Mouse (Mus musculus) splenic B cell, adult 2 months (primary cell): ENCODE data around the gene Naa16.
A peak's percentile ranks its signal among the peaks of the same experiment; 100 is the strongest.

Source experiments
- DNase-seq: peaks from one replicate; pipeline ENCODE4 v3.0.0-alpha.2; 2011; ENCODE audit warnings: low read depth, low spot score
- H3K27me3 ChIP-seq: 2 replicates; pipeline ENCODE4 v1.6.1; 2012; ENCODE audit warnings: mild to moderate bottlenecking, low read length, moderate library complexity, mixed read lengths; ENCODE audit not compliant: control insufficient read depth, poor library complexity, insufficient read depth, severe bottlenecking
- H3K36me3 ChIP-seq: 2 replicates; pipeline ENCODE4 v1.6.1; 2012; ENCODE audit warnings: mild to moderate bottlenecking, low read length, moderate library complexity, mixed read lengths; ENCODE audit not compliant: control insufficient read depth, poor library complexity, insufficient read depth, severe bottlenecking

Gene Naa16

GRCm38 (mm10) chr14:79388304-79388703 lies 2.3 kb downstream of the Naa16 start:
- DNase-seq: no peak
- H3K36me3 ChIP-seq: no peaks in the 10 kb centered on the region
- no peaks in the 10 kb centered on the region for H3K27me3 ChIP-seq

DNA sequence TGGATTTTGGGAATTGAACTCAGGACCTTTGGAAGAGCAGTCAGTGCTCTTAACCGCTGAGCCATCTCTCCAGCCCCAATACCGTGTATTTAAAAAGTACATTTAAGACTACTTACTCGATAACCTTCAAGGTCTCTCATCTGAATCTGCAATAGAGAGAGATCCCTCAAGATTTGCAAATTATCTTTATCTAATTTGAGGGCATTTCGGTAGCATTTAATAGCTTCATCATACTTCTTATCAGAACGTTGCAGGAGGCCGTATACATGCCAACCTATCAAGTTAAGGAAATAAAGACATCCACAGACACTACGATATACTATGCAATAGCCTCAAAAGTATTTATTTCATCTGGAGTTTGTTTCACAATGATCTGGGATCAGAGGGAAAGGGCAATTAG lies 7.5 kb downstream of the Naa16 start:
- DNase-seq: no peak
- H3K36me3 ChIP-seq: 0 out of 2 replicates have a peak, but pooled peaks cover 2% of the 10 kb centered on the region
- H3K27me3 ChIP-seq: no peaks in the 10 kb centered on the region

DNA sequence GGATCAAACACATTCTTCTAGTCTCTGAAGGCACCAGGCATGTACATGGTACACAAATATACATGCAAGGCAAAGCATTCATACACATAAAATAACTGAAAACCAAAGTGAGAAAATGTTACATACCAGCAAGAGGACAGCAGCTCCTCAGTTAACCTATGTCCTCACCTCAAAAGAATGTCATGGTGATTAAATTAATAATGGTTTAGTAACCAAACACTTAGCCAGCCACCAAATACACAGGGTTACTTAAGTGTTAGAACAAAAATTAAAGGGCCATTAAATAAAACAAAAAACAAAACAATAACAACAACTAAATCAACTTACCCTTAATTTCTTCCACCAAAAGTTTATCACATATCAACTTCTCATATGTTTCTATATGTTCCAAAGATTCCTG lies 13.5 kb downstream of the Naa16 start:
- peaks cover 9% of the 10 kb centered on the region for H3K36me3 ChIP-seq
- no peaks in the 10 kb centered on the region for H3K27me3 ChIP-seq
- DNase-seq: no peak

DNA sequence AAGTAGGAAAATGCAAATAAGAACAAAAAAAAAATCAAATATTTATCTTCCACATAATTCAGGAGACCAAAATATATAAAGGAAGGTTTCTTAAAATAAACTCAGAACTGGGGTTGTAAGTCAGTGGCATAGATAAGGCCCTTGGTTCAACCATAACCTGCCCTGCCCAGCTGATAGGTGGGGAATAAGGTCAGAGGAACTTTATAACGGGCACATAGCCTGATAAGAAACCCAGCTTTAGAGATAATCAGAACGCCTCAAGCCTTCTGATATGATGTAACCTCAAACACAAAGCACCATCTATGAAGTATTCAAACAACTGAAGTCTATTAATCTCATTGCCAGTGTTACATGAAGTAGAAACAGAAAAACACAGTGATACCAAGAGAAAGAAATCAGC lies 32.5 kb downstream of the Naa16 start:
- Histone ChIP-seq H3K36me3 (peaks cover 7% of the 10 kb centered on the region; the same call in 1 of the 2 replicates), H3K27me3 (no peaks in the 10 kb centered on the region)
- DNase-seq: no peak

DNA sequence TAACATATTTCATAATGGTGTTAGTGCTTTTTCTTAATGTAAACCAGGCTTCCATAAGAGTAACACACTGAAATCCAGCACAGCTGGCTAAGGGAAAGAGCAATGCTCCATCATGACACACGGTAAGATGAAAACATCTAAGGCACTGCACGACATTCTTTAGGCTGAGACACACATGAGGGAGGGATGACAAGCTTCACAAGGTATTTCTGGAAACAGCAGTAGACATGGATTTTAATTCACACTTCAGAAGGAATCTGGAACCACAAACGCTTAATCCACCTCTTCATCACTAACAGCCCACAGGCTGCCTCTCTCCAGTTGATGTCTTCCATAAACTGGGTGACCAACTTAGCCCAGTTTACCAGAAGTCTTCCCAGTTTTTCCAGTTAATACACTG lies 44.2 kb downstream of the Naa16 start:
- DNase-seq: no peak
- Histone ChIP-seq H3K27me3 (no peaks in the 10 kb centered on the region), H3K36me3 (peaks cover 10% of the 10 kb centered on the region; the same call in 1 of the 2 replicates)

DNA sequence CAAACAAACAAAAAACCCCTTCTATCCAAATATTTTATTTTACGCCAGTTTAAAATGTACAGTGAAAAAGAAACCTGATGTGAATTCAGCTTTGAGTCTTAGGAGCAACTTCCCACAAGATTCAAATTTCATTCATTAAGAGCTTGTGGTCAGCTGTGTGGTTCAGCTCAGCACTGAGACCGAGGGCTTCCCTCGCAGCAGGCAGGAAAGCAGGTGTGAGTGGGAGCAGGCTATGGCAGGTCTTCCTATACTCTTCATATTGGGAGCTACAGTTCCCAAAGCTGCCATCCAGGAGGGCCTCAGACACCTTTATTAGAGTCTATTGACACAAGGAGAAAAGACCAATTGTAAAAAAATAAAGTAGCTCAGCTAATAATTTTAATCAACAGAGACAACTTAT lies 55.0 kb downstream of the Naa16 start:
- no peak for DNase-seq
- Histone ChIP-seq H3K36me3 (peaks cover 13% of the 10 kb centered on the region), H3K27me3 (no peaks in the 10 kb centered on the region)

- no peak for DNase-seq
- 0 out of 2 replicates have a peak, but pooled peaks cover 4% of the 10 kb centered on the region for H3K36me3 ChIP-seq
- H3K27me3 ChIP-seq: no peaks in the 10 kb centered on the region
Observed at GRCm38 (mm10) chr14:79331936-79332335, 58.6 kb downstream of the Naa16 start.

GRCm38 (mm10) chr14:79330944-79331561 lies 59.5 kb downstream of the Naa16 start:
- Histone ChIP-seq H3K36me3 (0 out of 2 replicates have a peak, but pooled peaks cover 4% of the 10 kb centered on the region), H3K27me3 (no peaks in the 10 kb centered on the region)
- DNase-seq: peak; percentile 27

GRCm38 (mm10) chr14:79327033-79327432 lies 63.5 kb downstream of the Naa16 start:
- no peaks in the 10 kb centered on the region for H3K36me3 ChIP-seq
- no peaks in the 10 kb centered on the region for H3K27me3 ChIP-seq
- peak; percentile 72 for DNase-seq

DNA sequence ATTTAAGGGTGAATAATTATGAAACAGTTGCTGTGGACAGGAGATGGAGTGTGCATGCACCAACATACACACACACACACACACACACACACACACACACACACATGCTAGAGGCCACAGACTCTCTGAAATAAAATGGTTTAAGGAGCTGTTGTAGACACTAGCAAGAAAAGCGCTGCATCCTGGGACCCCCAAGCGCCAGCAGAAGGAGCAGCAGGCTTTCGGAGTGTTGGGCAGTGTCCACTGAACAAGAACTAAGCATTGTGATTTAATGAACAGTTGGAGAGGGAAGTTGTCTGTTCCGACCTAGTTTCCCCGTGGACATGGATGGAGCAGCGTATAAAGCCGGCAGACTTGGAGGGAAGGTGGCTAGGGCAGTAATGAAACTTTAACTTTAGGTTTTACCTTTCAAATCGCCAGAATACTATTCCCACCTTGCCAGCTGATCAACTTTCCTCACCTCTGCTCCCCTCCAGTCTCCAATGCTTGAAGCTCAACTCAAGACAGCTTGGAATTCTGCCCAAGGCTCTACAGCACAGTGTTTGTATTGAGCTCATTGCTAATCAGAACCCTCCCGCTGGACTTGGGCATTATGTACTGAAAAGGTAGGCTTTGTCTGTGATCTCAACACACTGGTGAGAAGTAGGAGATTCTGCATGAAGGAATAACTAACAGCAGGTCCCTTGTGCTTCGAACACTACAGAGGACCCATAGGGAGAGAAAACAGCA lies 66.3 kb downstream of the Naa16 start:
- DNase-seq: no peak
- Histone ChIP-seq H3K36me3 (no peaks in the 10 kb centered on the region), H3K27me3 (no peaks in the 10 kb centered on the region)

DNA sequence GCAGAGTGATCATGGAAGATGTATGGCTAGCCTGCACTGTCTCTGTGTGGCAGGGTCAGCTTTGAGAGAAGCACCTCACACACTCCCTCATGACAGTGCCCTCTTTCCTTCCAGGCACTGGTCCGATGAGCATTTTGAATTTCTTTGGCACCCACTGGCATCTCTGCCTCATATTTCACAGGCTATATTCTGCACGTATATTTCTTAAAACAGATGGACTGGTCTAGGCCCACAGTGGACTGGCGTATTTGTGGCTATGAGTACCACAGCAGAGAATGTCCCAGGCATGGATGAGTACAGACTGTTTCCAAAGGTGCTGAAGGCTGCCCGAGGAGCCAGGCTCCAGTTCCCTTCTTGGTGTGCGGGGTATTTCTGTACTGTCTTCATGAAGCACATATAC lies 68.7 kb downstream of the Naa16 start:
- no peak for DNase-seq
- H3K27me3 ChIP-seq: no peaks in the 10 kb centered on the region
- no peaks in the 10 kb centered on the region for H3K36me3 ChIP-seq

DNA sequence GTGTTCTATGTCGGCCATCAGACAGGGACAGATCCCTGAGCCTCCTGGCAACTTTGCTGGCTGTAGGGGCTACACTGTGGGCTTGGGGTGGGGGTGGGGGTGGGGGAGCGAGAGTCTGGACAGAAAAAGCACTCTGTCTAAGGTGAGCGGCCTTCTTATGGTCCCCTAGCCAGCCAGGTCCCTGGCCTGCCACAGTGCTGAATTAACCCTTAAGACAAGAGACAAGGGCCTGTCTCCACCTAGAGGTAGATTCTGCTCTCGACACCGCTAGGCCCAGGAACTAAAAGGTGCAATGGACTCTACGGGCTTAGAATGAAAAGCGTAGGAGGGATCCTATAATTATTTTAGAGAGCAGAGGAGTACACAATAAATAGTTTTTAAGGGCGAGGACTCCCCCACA lies 69.4 kb downstream of the Naa16 start:
- peak; percentile 46 for DNase-seq
- Histone ChIP-seq H3K27me3 (no peaks in the 10 kb centered on the region), H3K36me3 (no peaks in the 10 kb centered on the region)

- no peaks in the 10 kb centered on the region for H3K36me3 ChIP-seq
- H3K27me3 ChIP-seq: no peaks in the 10 kb centered on the region
Observed at GRCm38 (mm10) chr14:79317602-79318001, 73.0 kb downstream of the Naa16 start.

DNA sequence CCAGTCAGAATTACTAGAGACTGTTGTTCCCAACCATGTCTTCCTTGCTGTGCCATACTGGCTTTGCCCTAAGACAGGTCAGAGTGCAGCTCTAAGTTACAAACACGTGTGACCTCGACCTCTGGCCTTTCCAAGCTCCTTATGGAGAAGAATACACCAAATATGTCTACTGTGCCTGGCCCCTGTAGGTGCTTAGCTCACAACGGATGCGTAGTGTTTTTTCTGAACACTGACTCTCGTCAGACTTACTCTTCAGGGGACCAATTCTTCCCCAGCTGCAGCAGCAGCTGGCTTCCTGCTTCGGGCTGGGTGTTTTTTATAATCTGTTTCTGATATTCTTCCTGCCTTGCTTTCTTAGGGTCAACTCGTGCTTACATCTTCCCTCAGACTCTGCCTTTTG lies 74.7 kb downstream of the Naa16 start:
- no peak for DNase-seq
- Histone ChIP-seq H3K36me3 (no peaks in the 10 kb centered on the region), H3K27me3 (no peaks in the 10 kb centered on the region)

More at GRCm38 (mm10) chr14:79317602-79318001, 73.0 kb downstream of the Naa16 start:
- no peak for DNase-seq

DNA sequence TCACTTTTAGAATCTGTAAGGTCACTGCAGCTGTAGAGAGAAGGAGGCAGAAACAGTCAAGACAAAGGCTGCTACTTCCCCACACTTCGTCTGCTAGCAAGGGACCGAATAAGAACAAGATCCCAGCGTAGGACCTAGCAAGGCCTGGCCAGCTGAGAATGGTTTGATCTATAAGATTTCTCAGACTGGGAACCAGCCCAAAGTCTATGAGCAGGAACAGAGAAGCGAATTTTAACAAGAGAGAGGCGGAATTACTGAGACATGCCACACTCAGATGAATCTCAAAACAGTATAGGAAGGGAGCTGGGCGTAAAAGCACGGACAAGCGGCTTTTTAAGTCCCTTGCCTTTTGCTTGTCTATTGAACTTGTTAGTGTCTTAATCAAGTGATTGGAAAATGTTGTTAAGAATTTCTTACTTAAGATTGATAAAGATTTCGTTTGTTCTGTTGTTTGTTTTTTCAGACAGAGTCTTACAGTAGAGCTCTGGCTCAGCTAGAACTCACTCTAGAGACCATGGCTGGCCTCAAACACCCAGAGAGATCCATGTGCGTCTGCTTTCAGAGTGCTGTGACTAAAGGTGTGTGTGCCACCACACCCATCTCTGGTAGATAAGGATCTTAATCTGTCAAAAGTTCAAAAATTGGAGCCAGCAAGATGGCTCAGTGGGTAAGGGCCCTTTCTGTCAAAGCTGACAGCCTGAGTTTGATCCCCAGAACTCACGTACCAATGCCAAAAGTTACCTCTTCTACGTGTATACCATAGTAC lies 76.2 kb downstream of the Naa16 start:
- Histone ChIP-seq H3K36me3 (no peaks in the 10 kb centered on the region), H3K27me3 (no peaks in the 10 kb centered on the region)
- no peak for DNase-seq
